In the genomic region with DNA sequence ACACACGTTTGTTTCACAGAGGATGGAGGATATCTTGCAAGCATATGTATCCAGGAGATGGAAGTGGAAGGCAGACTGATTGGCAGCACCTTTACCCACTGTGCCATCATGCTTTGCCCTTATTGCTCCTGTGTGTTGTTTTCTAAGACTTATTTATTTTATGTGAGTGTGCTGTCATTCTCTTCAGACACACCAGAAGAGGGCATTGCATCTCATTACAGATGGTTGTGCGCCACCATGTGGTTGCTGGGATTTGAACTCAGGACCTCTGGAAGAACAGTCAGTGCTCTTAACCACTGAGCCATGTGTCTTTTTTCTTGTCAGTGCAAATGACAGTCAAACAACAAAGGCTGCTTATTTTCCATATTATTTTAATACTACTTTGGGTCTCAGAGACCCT, we compare ENCODE assay signal across 9 mouse cellular contexts. TPM values are rescaled to one million over a fixed set of nuclear protein-coding genes. Genes with fewer than 3 reads are reported as not detected.
A peak's percentile ranks its signal among the peaks of the same experiment; 100 is the strongest.
DNase-seq lines count a peak whose midpoint lies in the region; ATAC-seq and TF ChIP-seq lines count a peak whose summit lies in the region.
"Had no signal": no experiment of that assay in that cellular context is flagged by ENCODE, and none has a peak within 500 bp of the region (broad histone marks: within the 10 kb centered on the region; RNA-seq: fewer than 3 reads in every experiment).

No protein-coding gene starts in this region.

- peaks cover 31% of the 10 kb centered on the region for H3K36me3 ChIP-seq in lung, embryonic 15.5 days
- peaks cover 19% of the 10 kb centered on the region for H3K36me3 ChIP-seq in forebrain, embryonic 15.5 days
- peaks cover 30% of the 10 kb centered on the region for H3K36me3 ChIP-seq in liver, postnatal 0 days (replicated peaks; ENCODE audit: insufficient read depth, low read length)

- ATAC-seq in lung, embryonic 15.5 days (ENCODE audit: borderline replicate concordance, extremely low read depth, low FRiP score, low TSS enrichment), result no peak
- ATAC-seq in forebrain, embryonic 15.5 days (replicated peaks), result no peak
- no peak for ATAC-seq in liver, postnatal 0 days

- H3K9ac ChIP-seq in lung, embryonic 15.5 days, result peak overlapping the region; percentile 63; the same call in 1 of the 2 replicates
- H3K9ac ChIP-seq in forebrain, embryonic 15.5 days (replicated peaks), result no peak overlapping the region
- H3K9ac ChIP-seq in liver, postnatal 0 days (replicated peaks), result no peak overlapping the region; the same call in 1 of the 2 replicates

- H3K4me2 ChIP-seq in lung, embryonic 15.5 days, result peak overlapping the region; percentile 96
- H3K4me2 ChIP-seq in forebrain, embryonic 15.5 days (replicated peaks), result no peak overlapping the region; the same call in 1 of the 2 replicates
- H3K4me2 ChIP-seq in liver, postnatal 0 days (ENCODE audit: low read depth, low read length), result peak overlapping the region; percentile 100

- intact Hi-C loops in gastrocnemius, adult 2 months (cut with DNase I), result no loop called here
- intact Hi-C loops in gastrocnemius, postnatal 36 days (cut with DNase I), result no loop called here

- no peak for TF ChIP-seq EP300 in liver, postnatal 0 days (IDR thresholded peaks at IDR 0.05; ENCODE audit: low read depth)

- WGBS in lung, embryonic 15.5 days, result 84% methylated on average over 2 of the region's 2 CpGs
- 81% methylated on average over 2 of the region's 2 CpGs for WGBS in forebrain, embryonic 15.5 days
- WGBS in liver, postnatal 0 days (ENCODE audit: insufficient replicate concordance), result 72% methylated on average over 2 of the region's 2 CpGs

- H3K4me1 ChIP-seq in lung, embryonic 15.5 days, result peaks cover 32% of the 10 kb centered on the region
- H3K4me1 ChIP-seq in forebrain, embryonic 15.5 days, result peaks cover 32% of the 10 kb centered on the region
- peaks cover 23% of the 10 kb centered on the region for H3K4me1 ChIP-seq in liver, postnatal 0 days (ENCODE audit: insufficient read depth)

- no peak for TF ChIP-seq CTCF in gastrocnemius, adult 2 months (IDR thresholded peaks at IDR 0.05)
- peak; percentile 62 for TF ChIP-seq CTCF in liver, postnatal 0 days (IDR thresholded peaks at IDR 0.05; ENCODE audit: low read depth)

- no peaks in the 10 kb centered on the region for H3K9me3 ChIP-seq in lung, embryonic 15.5 days
- H3K9me3 ChIP-seq in forebrain, embryonic 15.5 days, result no peaks in the 10 kb centered on the region
- H3K9me3 ChIP-seq in liver, postnatal 0 days (ENCODE audit: low read length), result no peaks in the 10 kb centered on the region

- DNase-seq in gastrocnemius, adult 2 months, result no peak
- no peak for DNase-seq in gastrocnemius, postnatal 36 days
- no peak for DNase-seq in lung, adult 18-20 months
- DNase-seq in liver, postnatal 0 days, result no peak
- DNase-seq in layer of hippocampus, adult 9-10 months (ENCODE audit: low spot score), result no peak
- no peak for DNase-seq in gastrocnemius, postnatal 4 days (ENCODE audit: low spot score in 2 of 2)
- DNase-seq: B cell, adult 2 months had no signal

- H3K27ac ChIP-seq in gastrocnemius, adult 2 months, result peak overlapping the region; percentile 97
- H3K27ac ChIP-seq in lung, embryonic 15.5 days, result no peak overlapping the region
- H3K27ac ChIP-seq in forebrain, embryonic 15.5 days (replicated peaks), result no peak overlapping the region
- H3K27ac ChIP-seq in liver, postnatal 0 days (ENCODE audit: low read depth), result peak overlapping the region; percentile 98

- H3K27me3 ChIP-seq in lung, embryonic 15.5 days, result no peaks in the 10 kb centered on the region
- H3K27me3 ChIP-seq in forebrain, embryonic 15.5 days, result no peaks in the 10 kb centered on the region
- no peaks in the 10 kb centered on the region for H3K27me3 ChIP-seq in liver, postnatal 0 days (ENCODE audit: insufficient read depth, low read length)

- no peak overlapping the region; the same call in 1 of the 2 replicates for H3K4me3 ChIP-seq in gastrocnemius, adult 2 months
- H3K4me3 ChIP-seq in lung, embryonic 15.5 days, result peak overlapping the region; percentile 63; the same call in 1 of the 2 replicates
- peak overlapping the region; percentile 83; the same call in 1 of the 2 replicates for H3K4me3 ChIP-seq in forebrain, embryonic 15.5 days
- H3K4me3 ChIP-seq in liver, postnatal 0 days (ENCODE audit: low read depth, low read length), result peak overlapping the region; percentile 95

RNA-seq across cellular contexts. Expression of a gene that starts 2.7 kb away (rescaled TPM):
- total RNA-seq in gastrocnemius, adult 2 months (2021), result 1 to 10 TPM; 3.1 to 4.5 TPM
- total RNA-seq in gastrocnemius, postnatal 36 days (2021), result 1 to 10 TPM; 3.2 to 3.3 TPM
- 4.2 and 4.3 TPM in 2 replicates for polyA plus RNA-seq in lung, embryonic 15.5 days (2015; fragmentation: Nextera tagmentation; extraction: Ambion mirVana)
- polyA plus RNA-seq in forebrain, embryonic 15.5 days (2015; fragmentation: Nextera tagmentation; extraction: Ambion mirVana), result 10.7 and 11.1 TPM in 2 replicates
- polyA plus RNA-seq in liver, postnatal 0 days (2015; fragmentation: Nextera tagmentation; extraction: Ambion mirVana), result 1.2 and 1.6 TPM in 2 replicates
- 1 to 10 TPM; 8.1 to 9.5 TPM for total RNA-seq in gastrocnemius, postnatal 4 days (2021)

RNA-seq across cellular contexts. Expression of a gene that starts 16.4 kb away (rescaled TPM):
- 1 to 10 TPM in 1 of 2 experiments, under 1 TPM in 1; 0.82 to 2.4 TPM for total RNA-seq in gastrocnemius, adult 2 months (2021)
- 1 to 10 TPM in 1 of 2 experiments, under 1 TPM in 1; 0.42 to 1.3 TPM for total RNA-seq in gastrocnemius, postnatal 36 days (2021)
- 0.35 and 1.7 TPM in 2 replicates for polyA plus RNA-seq in lung, embryonic 15.5 days (2015; fragmentation: Nextera tagmentation; extraction: Ambion mirVana)
- 2.2 and 3.0 TPM in 2 replicates for polyA plus RNA-seq in forebrain, embryonic 15.5 days (2015; fragmentation: Nextera tagmentation; extraction: Ambion mirVana)
- polyA plus RNA-seq in liver, postnatal 0 days (2015; fragmentation: Nextera tagmentation; extraction: Ambion mirVana), result 0.79 and 0.82 TPM in 2 replicates
- 1 to 10 TPM; 2.6 to 4.0 TPM for total RNA-seq in gastrocnemius, postnatal 4 days (2021)

RNA-seq across cellular contexts. Expression of a gene that starts 16.4 kb away (rescaled TPM):
- 10 to 100 TPM; 17.9 to 18.3 TPM for total RNA-seq in gastrocnemius, adult 2 months (2021)
- 10 to 100 TPM; 12.9 to 14.9 TPM for total RNA-seq in gastrocnemius, postnatal 36 days (2021)
- 47.8 and 50.3 TPM in 2 replicates for polyA plus RNA-seq in lung, embryonic 15.5 days (2015; fragmentation: Nextera tagmentation; extraction: Ambion mirVana)
- polyA plus RNA-seq in forebrain, embryonic 15.5 days (2015; fragmentation: Nextera tagmentation; extraction: Ambion mirVana), result 45.5 and 50.2 TPM in 2 replicates
- polyA plus RNA-seq in liver, postnatal 0 days (2015; fragmentation: Nextera tagmentation; extraction: Ambion mirVana), result 13.5 and 14.4 TPM in 2 replicates
- 10 to 100 TPM; 21.7 to 26.1 TPM for total RNA-seq in gastrocnemius, postnatal 4 days (2021)

RNA-seq across cellular contexts. Expression of a gene that starts 16.5 kb away (rescaled TPM):
- total RNA-seq in gastrocnemius, adult 2 months (2021), result 10 to 100 TPM; 14.2 to 16.0 TPM
- 10 to 100 TPM; 13.8 to 14.2 TPM for total RNA-seq in gastrocnemius, postnatal 36 days (2021)
- polyA plus RNA-seq in lung, embryonic 15.5 days (2015; fragmentation: Nextera tagmentation; extraction: Ambion mirVana), result 21.9 and 22.9 TPM in 2 replicates
- polyA plus RNA-seq in forebrain, embryonic 15.5 days (2015; fragmentation: Nextera tagmentation; extraction: Ambion mirVana), result 32.5 and 33.8 TPM in 2 replicates
- polyA plus RNA-seq in liver, postnatal 0 days (2015; fragmentation: Nextera tagmentation; extraction: Ambion mirVana), result 8.9 and 10.6 TPM in 2 replicates
- total RNA-seq in gastrocnemius, postnatal 4 days (2021), result 10 to 100 TPM; 15.3 to 15.7 TPM

Comparison
In these comparisons a context has a peak if more than half of its experiments do, and no peak if none do; other contexts are left out.
1. H3K27ac ChIP-seq: peak in gastrocnemius, adult 2 months (single experiment) and liver, postnatal 0 days (single experiment); none in lung, embryonic 15.5 days (single experiment) and forebrain, embryonic 15.5 days (single experiment).